Mouse (Mus musculus) hindbrain, embryonic 13.5 days (tissue): ENCODE results near the gene Pkd1l2. TPM values are rescaled to one million over a fixed set of nuclear protein-coding genes. Genes with fewer than 3 reads are reported as not detected.

ENCODE experiments used
- ATAC-seq: fragments of 200-750 bp; cut with Nextera tagmentation; 2 replicates; pipeline ENCODE4 v1.8.0; 2017; ENCODE audit warnings: moderate TSS enrichment; ENCODE audit not compliant: low FRiP score
- H3K27ac ChIP-seq: fragments of 300-500 bp; sonication (generic); 2 replicates; pipeline ENCODE4 v1.5.1; 2015; ENCODE audit warnings: inconsistent platforms, mild to moderate bottlenecking, moderate library complexity
- H3K27me3 ChIP-seq: fragments of 300-500 bp; sonication (generic); 2 replicates; pipeline ENCODE4 v1.6.1; 2015; ENCODE audit warnings: mild to moderate bottlenecking, inconsistent platforms
- H3K36me3 ChIP-seq: fragments of 300-500 bp; sonication (generic); 2 replicates; pipeline ENCODE4 v1.6.1; 2015; ENCODE audit warnings: mild to moderate bottlenecking, inconsistent platforms
- H3K4me1 ChIP-seq: fragments of 300-500 bp; sonication (generic); replicated peaks from 2 replicates; pipeline ENCODE4 v1.6.1; 2015; ENCODE audit warnings: inconsistent platforms
- H3K4me2 ChIP-seq: fragments of 300-500 bp; sonication (generic); 2 replicates; pipeline ENCODE4 v1.6.1; 2015; ENCODE audit warnings: inconsistent platforms, mild to moderate bottlenecking, moderate library complexity
- H3K4me3 ChIP-seq: fragments of 300-500 bp; sonication (generic); 2 replicates; pipeline ENCODE4 v1.5.1; 2015; ENCODE audit warnings: mild to moderate bottlenecking, inconsistent platforms
- H3K9ac ChIP-seq: fragments of 300-500 bp; sonication (generic); 2 replicates; pipeline ENCODE4 v1.6.1; 2015; ENCODE audit warnings: mild to moderate bottlenecking, inconsistent platforms
- H3K9me3 ChIP-seq: fragments of 300-500 bp; sonication (generic); 2 replicates; pipeline ENCODE4 v1.6.1; 2016; ENCODE audit warnings: inconsistent platforms
- WGBS: fragments of 180-500 bp; shearing (Covaris S2); methylation state at CpG from one replicate; pipeline ENCODE4 v1.1.7; 2015; 5-methylcytosine and 5-hydroxymethylcytosine counted together
- polyA plus RNA-seq: library from polyadenylated mRNA; unstranded; fragments of >200 nt; fragmentation: Nextera tagmentation; extraction: Ambion mirVana; gene quantifications from 2 replicates; pipeline ENCODE4 v1.2.1, GENCODE M21; 2015

Gene Pkd1l2
- 0.03 TPM in 1 of 2 replicates, not detected in the other for polyA plus RNA-seq

DNA sequence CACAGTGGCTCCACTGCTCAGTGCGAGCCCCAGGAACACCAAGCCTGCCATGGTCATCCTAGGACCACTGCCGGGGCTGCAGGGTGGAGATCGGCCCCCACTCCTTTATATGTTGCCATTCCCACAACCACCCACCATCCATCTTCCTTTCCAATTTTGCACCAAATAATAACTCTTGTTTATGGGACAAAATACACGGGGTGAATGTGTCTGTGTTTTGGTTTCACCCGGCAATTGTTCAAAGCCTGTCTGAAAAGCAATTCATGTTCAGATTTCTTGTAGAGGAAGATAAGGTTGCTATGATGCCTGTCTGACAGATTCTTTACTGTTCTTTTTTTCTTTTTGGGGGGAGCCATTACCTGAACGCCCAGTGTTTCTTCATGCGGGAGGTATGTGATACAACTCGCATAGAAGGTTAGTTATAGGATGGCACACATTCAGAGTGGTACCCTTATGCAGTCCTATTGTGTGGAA is at the start of gene Pkd1l2:
Pkd1l2 (minus strand) TSS at position 51 of the 474 bp plus-strand sequence.
- H3K27ac ChIP-seq, result no peak within 1 kb of the TSS
- 87% methylated on average over 8 of the region's 8 CpGs for WGBS
- no peaks in the 10 kb centered on the region for H3K36me3 ChIP-seq
- no peak within 1 kb of the TSS for H3K4me2 ChIP-seq
- H3K9me3 ChIP-seq, result no peaks in the 10 kb centered on the region
- H3K9ac ChIP-seq, result no peak within 1 kb of the TSS
- H3K27me3 ChIP-seq, result no peaks in the 10 kb centered on the region
- H3K4me3 ChIP-seq, result no peak within 1 kb of the TSS
- ATAC-seq, result no peak
- H3K4me1 ChIP-seq, result no peaks in the 10 kb centered on the region

- H3K9ac ChIP-seq, result no peak overlapping the region
- no peak for ATAC-seq
- 85% methylated on average over 8 of the region's 8 CpGs for WGBS
- H3K36me3 ChIP-seq, result no peaks in the 10 kb centered on the region
- no peaks in the 10 kb centered on the region for H3K9me3 ChIP-seq
- H3K4me2 ChIP-seq, result no peak overlapping the region
- H3K4me3 ChIP-seq, result no peak overlapping the region
- H3K27ac ChIP-seq, result no peak overlapping the region
- no peaks in the 10 kb centered on the region for H3K4me1 ChIP-seq
- H3K27me3 ChIP-seq, result no peaks in the 10 kb centered on the region
These were observed 44.8 kb upstream of the Pkd1l2 start for GRCm38 (mm10) chr8:117127063-117127462.

DNA sequence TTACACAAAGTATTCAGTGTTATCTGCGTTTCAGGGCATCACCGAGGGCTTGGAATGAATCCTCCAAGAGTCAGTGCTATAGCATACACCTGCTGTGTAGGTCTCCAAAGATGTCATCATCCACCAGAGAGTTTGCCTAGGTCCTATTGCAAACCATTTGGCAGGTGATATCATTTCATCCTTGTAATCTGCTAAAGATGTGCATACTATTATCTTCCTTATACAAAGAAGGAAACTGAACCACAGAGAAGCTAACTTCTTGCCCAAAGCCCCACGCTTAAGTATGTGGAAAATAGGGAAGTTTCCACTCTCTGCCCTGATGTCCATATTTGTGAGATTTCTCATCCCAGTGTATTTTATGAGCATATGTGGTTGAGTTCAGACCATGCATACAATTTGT is 44.2 kb upstream of the Pkd1l2 start:
- ATAC-seq, result no peak
- Histone ChIP-seq H3K4me3 (no peak overlapping the region), H3K4me2 (no peak overlapping the region), H3K27ac (no peak overlapping the region), H3K36me3 (no peaks in the 10 kb centered on the region), H3K9me3 (no peaks in the 10 kb centered on the region), H3K27me3 (no peaks in the 10 kb centered on the region), H3K4me1 (no peaks in the 10 kb centered on the region), H3K9ac (no peak overlapping the region)
- WGBS, result 94% methylated on average over 3 of the region's 3 CpGs

GRCm38 (mm10) chr8:117125854-117126253 is 43.6 kb upstream of the Pkd1l2 start:
- no peak overlapping the region for H3K4me3 ChIP-seq
- WGBS, result 98% methylated on average over 3 of the region's 3 CpGs
- H3K36me3 ChIP-seq, result no peaks in the 10 kb centered on the region
- no peak overlapping the region for H3K27ac ChIP-seq
- H3K4me1 ChIP-seq, result no peaks in the 10 kb centered on the region
- H3K27me3 ChIP-seq, result no peaks in the 10 kb centered on the region
- H3K9me3 ChIP-seq, result no peaks in the 10 kb centered on the region
- H3K4me2 ChIP-seq, result no peak overlapping the region
- ATAC-seq, result no peak
- H3K9ac ChIP-seq, result no peak overlapping the region

- WGBS, result 87% methylated on average over 13 of the region's 13 CpGs
- H3K4me1 ChIP-seq, result no peaks in the 10 kb centered on the region
- no peak overlapping the region for H3K4me3 ChIP-seq
- no peak overlapping the region for H3K27ac ChIP-seq
- ATAC-seq, result no peak
- no peaks in the 10 kb centered on the region for H3K36me3 ChIP-seq
- H3K27me3 ChIP-seq, result no peaks in the 10 kb centered on the region
- no peak overlapping the region for H3K4me2 ChIP-seq
- no peak overlapping the region for H3K9ac ChIP-seq
- no peaks in the 10 kb centered on the region for H3K9me3 ChIP-seq
These were observed 41.8 kb upstream of the Pkd1l2 start for GRCm38 (mm10) chr8:117123850-117124633.

DNA sequence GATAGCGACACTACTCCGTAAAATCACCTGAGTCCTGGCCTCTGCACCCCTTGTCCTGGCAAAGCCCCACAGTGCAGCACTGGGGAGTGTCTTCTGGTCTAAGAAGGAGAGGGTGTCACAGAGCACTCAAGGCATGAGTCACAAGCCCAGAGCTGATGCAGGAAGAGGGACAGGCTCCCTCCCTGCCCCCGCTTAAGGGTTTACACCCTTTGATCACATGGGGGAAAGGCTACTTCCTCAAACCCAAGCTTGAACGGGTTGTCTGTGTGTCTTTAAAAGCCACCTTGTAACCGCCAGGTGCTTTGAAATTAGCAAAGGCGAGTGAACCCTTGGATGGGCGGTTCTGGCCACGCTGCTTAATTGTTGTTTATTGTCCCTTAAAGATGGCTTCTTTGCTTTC is 39.0 kb upstream of the Pkd1l2 start:
- no peak overlapping the region for H3K4me3 ChIP-seq
- H3K27ac ChIP-seq, result no peak overlapping the region
- no peak overlapping the region for H3K9ac ChIP-seq
- no peaks in the 10 kb centered on the region for H3K9me3 ChIP-seq
- H3K4me1 ChIP-seq, result no peaks in the 10 kb centered on the region
- H3K36me3 ChIP-seq, result no peaks in the 10 kb centered on the region
- H3K27me3 ChIP-seq, result no peaks in the 10 kb centered on the region
- no peak overlapping the region for H3K4me2 ChIP-seq
- no peak for ATAC-seq
- WGBS, result 68% methylated on average over 8 of the region's 8 CpGs

- Histone ChIP-seq H3K4me3 (no peak overlapping the region), H3K36me3 (no peaks in the 10 kb centered on the region), H3K27me3 (no peaks in the 10 kb centered on the region), H3K9me3 (no peaks in the 10 kb centered on the region), H3K4me1 (peaks cover 13% of the 10 kb centered on the region), H3K4me2 (no peak overlapping the region), H3K9ac (no peak overlapping the region), H3K27ac (no peak overlapping the region)
- ATAC-seq, result no peak
- WGBS, result 91% methylated on average over 9 of the region's 9 CpGs
These were observed 36.2 kb upstream of the Pkd1l2 start for GRCm38 (mm10) chr8:117118409-117118808.

GRCm38 (mm10) chr8:117116534-117116933 is 34.3 kb upstream of the Pkd1l2 start:
- Histone ChIP-seq H3K9ac (no peak overlapping the region), H3K27me3 (no peaks in the 10 kb centered on the region), H3K36me3 (no peaks in the 10 kb centered on the region), H3K27ac (no peak overlapping the region), H3K4me2 (no peak overlapping the region), H3K9me3 (no peaks in the 10 kb centered on the region), H3K4me1 (peaks cover 13% of the 10 kb centered on the region), H3K4me3 (no peak overlapping the region)
- ATAC-seq, result no peak
- 79% methylated on average over 7 of the region's 7 CpGs for WGBS

- H3K36me3 ChIP-seq, result no peaks in the 10 kb centered on the region
- WGBS, result 13% methylated on average over 13 of the region's 13 CpGs
- peaks cover 13% of the 10 kb centered on the region for H3K4me1 ChIP-seq
- no peak overlapping the region for H3K9ac ChIP-seq
- peak overlapping the region; percentile 36 for H3K4me2 ChIP-seq
- H3K4me3 ChIP-seq, result no peak overlapping the region
- no peak overlapping the region for H3K27ac ChIP-seq
- no peak for ATAC-seq
- H3K9me3 ChIP-seq, result no peaks in the 10 kb centered on the region
- H3K27me3 ChIP-seq, result no peaks in the 10 kb centered on the region
These were observed 33.6 kb upstream of the Pkd1l2 start for GRCm38 (mm10) chr8:117115676-117116446.

DNA sequence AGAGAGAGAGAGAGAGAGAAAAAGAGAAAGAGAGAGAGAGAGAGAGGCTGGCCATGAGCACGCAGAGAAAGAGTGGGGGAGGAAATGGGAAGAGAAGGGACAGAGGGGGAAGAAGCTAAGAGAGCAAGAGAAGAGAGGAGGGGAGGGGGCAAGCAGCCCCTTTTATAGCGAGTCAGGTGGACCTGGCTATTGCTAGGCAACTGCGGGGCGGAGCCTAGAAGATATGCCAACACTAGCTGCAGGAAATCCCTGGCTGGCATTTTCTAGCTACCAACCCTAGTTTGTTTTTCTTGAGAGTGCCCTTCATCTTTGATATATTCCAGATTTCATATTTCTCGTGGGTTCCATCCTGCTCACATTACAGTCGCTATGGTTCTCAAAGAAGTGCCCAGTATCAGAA is 32.8 kb upstream of the Pkd1l2 start:
- ATAC-seq, result no peak
- Histone ChIP-seq H3K4me2 (peak overlapping the region; percentile 36; the same call in 1 of the 2 replicates), H3K27me3 (no peaks in the 10 kb centered on the region), H3K36me3 (no peaks in the 10 kb centered on the region), H3K27ac (no peak overlapping the region), H3K9ac (no peak overlapping the region), H3K4me1 (peaks cover 13% of the 10 kb centered on the region), H3K9me3 (no peaks in the 10 kb centered on the region), H3K4me3 (no peak overlapping the region)
- WGBS, result 47% methylated on average over 6 of the region's 6 CpGs

DNA sequence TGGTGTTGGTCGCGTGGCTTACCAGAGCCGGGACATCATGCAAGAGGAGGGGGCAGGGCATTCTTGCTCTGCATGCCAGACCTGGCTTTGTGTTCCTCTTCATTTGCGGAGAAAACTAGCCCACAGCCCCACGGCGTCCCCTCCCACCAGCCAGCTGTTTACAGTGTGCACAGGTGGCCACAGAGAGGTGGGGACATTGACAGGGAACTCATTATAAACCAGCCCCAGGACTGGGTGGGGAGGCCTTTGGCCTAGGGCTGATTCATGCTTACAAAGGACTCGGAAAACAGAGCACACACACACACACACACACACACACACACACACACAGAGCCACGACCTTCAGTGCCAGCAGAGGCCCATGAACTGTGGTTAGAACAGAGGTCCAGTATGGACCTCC is 30.0 kb upstream of the Pkd1l2 start:
- Histone ChIP-seq H3K4me3 (no peak overlapping the region), H3K27ac (no peak overlapping the region), H3K4me2 (no peak overlapping the region), H3K4me1 (peaks cover 13% of the 10 kb centered on the region), H3K9me3 (no peaks in the 10 kb centered on the region; the same call in 1 of the 2 replicates), H3K36me3 (no peaks in the 10 kb centered on the region), H3K9ac (no peak overlapping the region), H3K27me3 (no peaks in the 10 kb centered on the region)
- 69% methylated on average over 8 of the region's 8 CpGs for WGBS
- no peak for ATAC-seq

GRCm38 (mm10) chr8:117111641-117112040 is 29.4 kb upstream of the Pkd1l2 start:
- no peak overlapping the region for H3K9ac ChIP-seq
- no peak for ATAC-seq

More at GRCm38 (mm10) chr8:117111641-117112040, 29.4 kb upstream of the Pkd1l2 start:
- 93% methylated on average over 3 of the region's 3 CpGs for WGBS
- Histone ChIP-seq H3K4me1 (peaks cover 13% of the 10 kb centered on the region), H3K4me3 (no peak overlapping the region), H3K27ac (no peak overlapping the region), H3K9me3 (no peaks in the 10 kb centered on the region; the same call in 1 of the 2 replicates), H3K4me2 (no peak overlapping the region), H3K36me3 (no peaks in the 10 kb centered on the region), H3K27me3 (no peaks in the 10 kb centered on the region)
